Comparison of ENCODE assay signal across 9 mouse cellular contexts in genomic region chr2:121296754-121297231, GRCm38 (mm10). TPM values are rescaled to one million over a fixed set of nuclear protein-coding genes. Genes with fewer than 3 reads are reported as not detected.
DNase-seq lines count a peak whose midpoint lies in the region; ATAC-seq and TF ChIP-seq lines count a peak whose summit lies in the region.
"Had no signal": no experiment of that assay in that cellular context is flagged by ENCODE, and none has a peak within 500 bp of the region (broad histone marks: within the 10 kb centered on the region; RNA-seq: fewer than 3 reads in every experiment).

No protein-coding gene starts in this region.

- H3K36me3 ChIP-seq in liver, embryonic 11.5 days (ENCODE audit: control insufficient read depth, insufficient read depth, low read length) = no peaks in the 10 kb centered on the region
- no peaks in the 10 kb centered on the region for H3K36me3 ChIP-seq in liver, postnatal 0 days (replicated peaks; ENCODE audit: insufficient read depth, low read length)
- H3K36me3 ChIP-seq in intestine, embryonic 15.5 days = no peaks in the 10 kb centered on the region

- 10% methylated on average over 6 of the region's 6 CpGs for WGBS in liver, embryonic 11.5 days
- WGBS in liver, postnatal 0 days (ENCODE audit: insufficient replicate concordance) = 13% methylated on average over 6 of the region's 6 CpGs
- WGBS in intestine, embryonic 15.5 days = 23% methylated on average over 6 of the region's 6 CpGs

- H3K9me3 ChIP-seq in liver, embryonic 11.5 days (ENCODE audit: control insufficient read depth, low read length) = no peaks in the 10 kb centered on the region
- no peaks in the 10 kb centered on the region for H3K9me3 ChIP-seq in liver, postnatal 0 days (ENCODE audit: low read length)
- H3K9me3 ChIP-seq in intestine, embryonic 15.5 days = no peaks in the 10 kb centered on the region

- no peak overlapping the region for H3K27ac ChIP-seq in liver, embryonic 11.5 days (ENCODE audit: low read depth, low read length)
- no peak overlapping the region for H3K27ac ChIP-seq in liver, postnatal 0 days (ENCODE audit: low read depth)
- H3K27ac ChIP-seq in embryonic fibroblast, embryonic 13.5 days (ENCODE audit: insufficient read depth, low read length) = no peak overlapping the region
- H3K27ac ChIP-seq in intestine, embryonic 15.5 days = no peak overlapping the region

- no peak for ATAC-seq in liver, embryonic 11.5 days (replicated peaks; ENCODE audit: low FRiP score)
- ATAC-seq in liver, postnatal 0 days = no peak
- no peak for ATAC-seq in intestine, embryonic 15.5 days

- H3K27me3 ChIP-seq in liver, embryonic 11.5 days (replicated peaks; ENCODE audit: control insufficient read depth, insufficient read depth, low read length) = peaks cover 97% of the 10 kb centered on the region
- peaks cover 84% of the 10 kb centered on the region for H3K27me3 ChIP-seq in liver, postnatal 0 days (ENCODE audit: insufficient read depth, low read length)
- H3K27me3 ChIP-seq in intestine, embryonic 15.5 days (replicated peaks) = peaks cover 11% of the 10 kb centered on the region; the same call in 1 of the 2 replicates

- H3K9ac ChIP-seq in liver, embryonic 11.5 days (ENCODE audit: low read depth, low read length) = no peak overlapping the region
- H3K9ac ChIP-seq in liver, postnatal 0 days (replicated peaks) = no peak overlapping the region
- H3K9ac ChIP-seq in intestine, embryonic 15.5 days = no peak overlapping the region

- H3K4me1 ChIP-seq in liver, embryonic 11.5 days (replicated peaks; ENCODE audit: control insufficient read depth, insufficient read depth, low read length) = peaks cover 19% of the 10 kb centered on the region
- H3K4me1 ChIP-seq in liver, postnatal 0 days (ENCODE audit: insufficient read depth) = peaks cover 3% of the 10 kb centered on the region; the same call in 1 of the 2 replicates
- peaks cover 5% of the 10 kb centered on the region; the same call in 1 of the 2 replicates for H3K4me1 ChIP-seq in embryonic fibroblast, embryonic 13.5 days (ENCODE audit: control insufficient read depth, insufficient read depth, low read length)
- H3K4me1 ChIP-seq in intestine, embryonic 15.5 days (replicated peaks) = peaks cover 33% of the 10 kb centered on the region

- intact Hi-C loops in left cerebral cortex, postnatal 4 days (cut with DNase I) = no loop called here

- TF ChIP-seq CTCF in liver, postnatal 0 days (IDR thresholded peaks at IDR 0.05; ENCODE audit: low read depth) = no peak
- no peak for TF ChIP-seq CTCF in embryonic fibroblast, embryonic 13.5 days (IDR thresholded peaks at IDR 0.05; ENCODE audit: borderline replicate concordance, insufficient read depth, low read length)

- no peak overlapping the region for H3K4me3 ChIP-seq in liver, embryonic 11.5 days (ENCODE audit: low read depth, low read length)
- no peak overlapping the region for H3K4me3 ChIP-seq in liver, postnatal 0 days (ENCODE audit: low read depth, low read length)
- H3K4me3 ChIP-seq in embryonic fibroblast, embryonic 13.5 days (ENCODE audit: insufficient read depth, low read length) = peak overlapping the region; percentile 57
- H3K4me3 ChIP-seq in intestine, embryonic 15.5 days (replicated peaks) = peak overlapping the region; percentile 46

- no peak for DNase-seq in liver, embryonic 11.5 days (ENCODE audit: low spot score)
- DNase-seq in liver, postnatal 0 days = no peak
- DNase-seq in retina, embryonic 14.5 days (ENCODE audit: low spot score) = peak; percentile 32
- no peak for DNase-seq in left cerebral cortex, postnatal 4 days
- no peak for DNase-seq in spleen, postnatal 4 days (ENCODE audit: low spot score in 2 of 2)
- no peak for DNase-seq in adrenal gland, adult 18-20 months (ENCODE audit: low spot score in 2 of 2)
- DNase-seq: kidney, adult 18-20 months had no signal

- TF ChIP-seq EP300 in liver, postnatal 0 days (IDR thresholded peaks at IDR 0.05; ENCODE audit: low read depth) = no peak

- no peak for TF ChIP-seq POLR2A in embryonic fibroblast, embryonic 13.5 days (IDR thresholded peaks at IDR 0.05; ENCODE audit: low read depth, low read length)

- H3K4me2 ChIP-seq in liver, embryonic 11.5 days = peak overlapping the region; percentile 58
- no peak overlapping the region for H3K4me2 ChIP-seq in liver, postnatal 0 days (ENCODE audit: low read depth, low read length)
- peak overlapping the region; percentile 83 for H3K4me2 ChIP-seq in intestine, embryonic 15.5 days (replicated peaks)

RNA-seq across cellular contexts. Expression of gene Map1a, which starts 7.4 kb away (rescaled TPM):
- polyA plus RNA-seq in liver, embryonic 11.5 days (2014; fragmentation: Nextera tagmentation; extraction: Ambion mirVana) = 1.5 and 2.1 TPM in 2 replicates
- polyA plus RNA-seq in liver, postnatal 0 days (2015; fragmentation: Nextera tagmentation; extraction: Ambion mirVana) = 0.02 and 0.04 TPM in 2 replicates
- polyA plus RNA-seq in embryonic fibroblast, embryonic 13.5 days (2011; ENCODE audit: insufficient read length, low read depth, missing spikeins) = 61.1 and 75.0 TPM in 2 replicates
- 2.7 and 4.2 TPM in 2 replicates for polyA plus RNA-seq in intestine, embryonic 15.5 days (2015; fragmentation: Nextera tagmentation; extraction: Ambion mirVana)
- total RNA-seq in left cerebral cortex, postnatal 4 days (2021) = 100 to 1,000 TPM; 161 to 189 TPM
- total RNA-seq in adrenal gland, adult 18-20 months (2021) = 1 to 10 TPM; 6.5 to 7.6 TPM

RNA-seq across cellular contexts. Expression of gene Trp53bp1, which starts 25.6 kb away (rescaled TPM):
- polyA plus RNA-seq in liver, embryonic 11.5 days (2014; fragmentation: Nextera tagmentation; extraction: Ambion mirVana) = 32.4 and 36.0 TPM in 2 replicates
- 4.8 and 5.7 TPM in 2 replicates for polyA plus RNA-seq in liver, postnatal 0 days (2015; fragmentation: Nextera tagmentation; extraction: Ambion mirVana)
- polyA plus RNA-seq in embryonic fibroblast, embryonic 13.5 days (2011; ENCODE audit: insufficient read length, low read depth, missing spikeins) = 54.5 and 61.5 TPM in 2 replicates
- 40.1 and 43.4 TPM in 2 replicates for polyA plus RNA-seq in intestine, embryonic 15.5 days (2015; fragmentation: Nextera tagmentation; extraction: Ambion mirVana)
- 100 to 1,000 TPM; 238 to 265 TPM for total RNA-seq in left cerebral cortex, postnatal 4 days (2021)
- total RNA-seq in adrenal gland, adult 18-20 months (2021) = 10 to 100 TPM; 61.6 to 69.8 TPM

RNA-seq across cellular contexts. Expression of gene Ppip5k1, which starts 58.4 kb away (rescaled TPM):
- polyA plus RNA-seq in liver, embryonic 11.5 days (2014; fragmentation: Nextera tagmentation; extraction: Ambion mirVana) = 9.6 and 10.1 TPM in 2 replicates
- 2.3 and 3.5 TPM in 2 replicates for polyA plus RNA-seq in liver, postnatal 0 days (2015; fragmentation: Nextera tagmentation; extraction: Ambion mirVana)
- 8.4 and 9.0 TPM in 2 replicates for polyA plus RNA-seq in embryonic fibroblast, embryonic 13.5 days (2011; ENCODE audit: insufficient read length, low read depth, missing spikeins)
- 15.4 and 16.3 TPM in 2 replicates for polyA plus RNA-seq in intestine, embryonic 15.5 days (2015; fragmentation: Nextera tagmentation; extraction: Ambion mirVana)
- 10 to 100 TPM; 24.7 to 30.8 TPM for total RNA-seq in left cerebral cortex, postnatal 4 days (2021)
- total RNA-seq in adrenal gland, adult 18-20 months (2021) = 10 to 100 TPM; 49.3 to 80.6 TPM

Comparison
In these comparisons a context has a peak if more than half of its experiments do, and no peak if none do; other contexts are left out.
1. H3K4me3 ChIP-seq: peak in embryonic fibroblast, embryonic 13.5 days (single experiment) and intestine, embryonic 15.5 days (single experiment); none in liver, embryonic 11.5 days (single experiment) and liver, postnatal 0 days (single experiment).
2. RNA of gene Map1a, which starts 7.4 kb away (polyA plus RNA-seq): 61.1 to 75.0 TPM in embryonic fibroblast, embryonic 13.5 days; 2.7 to 4.2 TPM in intestine, embryonic 15.5 days, 1.5 to 2.1 TPM in liver, embryonic 11.5 days and 0.02 to 0.04 TPM in liver, postnatal 0 days; every median in the first group is over 10 times any median in the second.